Mouse (Mus musculus) adrenal gland, adult 18-20 months (tissue): ENCODE measurements at regions not wholly inside any gene's neighbourhood (a gene's known extent, or its start where the extent isn't known, plus 50 kb on each side); places are given as distances from the start of the nearest gene placed in this dataset.

Experiments
- DNase-seq, 2 experiments: peaks; one replicate each; pipeline ENCODE4 v3.0.0; 2021 to 2022; ENCODE audit warnings: low spot score in 2 of 2

- DNase-seq = no peak
Measured at GRCm38 (mm10) chr11:38224300-38224699, 988.5 kb upstream of the Tenm2 start.

GRCm38 (mm10) chr11:38203347-38203746, 967.6 kb upstream of the Tenm2 start:
- no peak for DNase-seq

- DNase-seq = no peak
Measured at GRCm38 (mm10) chr11:38201136-38201741, 965.5 kb upstream of the Tenm2 start.

- no peak for DNase-seq
Measured at GRCm38 (mm10) chr11:38193719-38194118, 958.0 kb upstream of the Tenm2 start.

- DNase-seq = no peak
Measured at GRCm38 (mm10) chr11:38191895-38192547, 956.3 kb upstream of the Tenm2 start.

- DNase-seq = no peak
Measured at GRCm38 (mm10) chr11:38191437-38191836, 955.7 kb upstream of the Tenm2 start.

- no peak for DNase-seq
Measured at GRCm38 (mm10) chr11:38170721-38171120, 935.0 kb upstream of the Tenm2 start.

GRCm38 (mm10) chr11:38158310-38158709, 922.5 kb upstream of the Tenm2 start:
- no peak for DNase-seq

GRCm38 (mm10) chr11:38156944-38157343, 921.2 kb upstream of the Tenm2 start:
- no peak for DNase-seq

- no peak for DNase-seq
Measured at GRCm38 (mm10) chr11:38155706-38156105, 919.9 kb upstream of the Tenm2 start.

- DNase-seq = no peak
Measured at GRCm38 (mm10) chr11:38143436-38143835, 907.7 kb upstream of the Tenm2 start.

- DNase-seq = no peak
Measured at GRCm38 (mm10) chr11:38128851-38129250, 893.1 kb upstream of the Tenm2 start.

- DNase-seq = no peak
Measured at GRCm38 (mm10) chr11:38123789-38124330, 888.1 kb upstream of the Tenm2 start.

GRCm38 (mm10) chr11:38122474-38122873, 886.7 kb upstream of the Tenm2 start:
- no peak for DNase-seq

GRCm38 (mm10) chr11:38121051-38121616, 885.4 kb upstream of the Tenm2 start:
- DNase-seq = no peak

GRCm38 (mm10) chr11:38117741-38118140, 882.0 kb upstream of the Tenm2 start:
- DNase-seq = no peak

- DNase-seq = no peak
Measured at GRCm38 (mm10) chr11:38092202-38092601, 856.4 kb upstream of the Tenm2 start.

- DNase-seq = no peak
Measured at GRCm38 (mm10) chr11:38075171-38075732, 839.5 kb upstream of the Tenm2 start.

- no peak for DNase-seq
Measured at GRCm38 (mm10) chr11:38069635-38070034, 833.9 kb upstream of the Tenm2 start.

- DNase-seq = no peak
Measured at GRCm38 (mm10) chr11:38067682-38068081, 831.9 kb upstream of the Tenm2 start.

GRCm38 (mm10) chr11:38066091-38066490, 830.3 kb upstream of the Tenm2 start:
- DNase-seq = no peak

- no peak for DNase-seq
Measured at GRCm38 (mm10) chr11:38060105-38060504, 824.3 kb upstream of the Tenm2 start.
